Mouse (Mus musculus): ENCODE results near the gene Habp2. TPM values are rescaled to one million over a fixed set of nuclear protein-coding genes. Genes with fewer than 3 reads are reported as not detected.
"Not testable (repeated sequence)": the region's sequence is repeated elsewhere in the genome, so short reads cannot be mapped to it uniquely, and the experiment has no call there.

The Habp2 gene
- polyA plus RNA-seq, 3 experiments from 2014 or later = 0.26 TPM; not detected in 2

GRCm38 (mm10) chr19:56297264-56297663 lies 10.3 kb downstream of the Habp2 start:
- no peak for ATAC-seq

GRCm38 (mm10) chr19:56300835-56301234 lies 13.9 kb downstream of the Habp2 start:
- ATAC-seq = no peak

- ATAC-seq = no peak
These were observed 29.6 kb downstream of the Habp2 start for GRCm38 (mm10) chr19:56316531-56316930.

- ATAC-seq = no peak
These were observed 32.3 kb downstream of the Habp2 start for GRCm38 (mm10) chr19:56319219-56319618.

- no peak for ATAC-seq
These were observed 32.7 kb downstream of the Habp2 start for GRCm38 (mm10) chr19:56319629-56320028.

GRCm38 (mm10) chr19:56320186-56320860 lies 33.4 kb downstream of the Habp2 start:
- ATAC-seq = peak; percentile 93

GRCm38 (mm10) chr19:56321303-56321920 lies 34.5 kb downstream of the Habp2 start:
- ATAC-seq = no peak

- no peak for ATAC-seq
These were observed 38.7 kb downstream of the Habp2 start for GRCm38 (mm10) chr19:56325676-56326075.

- ATAC-seq = no peak
These were observed 39.4 kb downstream of the Habp2 start for GRCm38 (mm10) chr19:56326243-56326855.

- no peak for ATAC-seq
These were observed 49.4 kb downstream of the Habp2 start for GRCm38 (mm10) chr19:56336321-56336720.

- ATAC-seq = no peak
These were observed 49.9 kb downstream of the Habp2 start for GRCm38 (mm10) chr19:56336826-56337225.

- no peak for ATAC-seq
These were observed 55.1 kb downstream of the Habp2 start for GRCm38 (mm10) chr19:56342006-56342405.

- ATAC-seq = no peak
These were observed 57.1 kb downstream of the Habp2 start for GRCm38 (mm10) chr19:56343869-56344563.

GRCm38 (mm10) chr19:56346016-56346415 lies 59.1 kb downstream of the Habp2 start:
- no peak for ATAC-seq

- no peak for ATAC-seq
These were observed 59.8 kb downstream of the Habp2 start for GRCm38 (mm10) chr19:56346750-56347149.

- ATAC-seq = no peak
These were observed 62.4 kb downstream of the Habp2 start for GRCm38 (mm10) chr19:56349295-56349694.

GRCm38 (mm10) chr19:56353689-56354088 lies 66.8 kb downstream of the Habp2 start:
- no peak for ATAC-seq

GRCm38 (mm10) chr19:56355201-56355600 lies 68.3 kb downstream of the Habp2 start:
- ATAC-seq = no peak

GRCm38 (mm10) chr19:56356480-56357373 lies 69.8 kb downstream of the Habp2 start:
- ATAC-seq = no peak

GRCm38 (mm10) chr19:56357374-56357708 lies 70.4 kb downstream of the Habp2 start:
- not testable (repeated sequence) for ATAC-seq

GRCm38 (mm10) chr19:56358890-56359289 lies 72.0 kb downstream of the Habp2 start:
- no peak for ATAC-seq

- no peak for ATAC-seq
These were observed 77.0 kb downstream of the Habp2 start for GRCm38 (mm10) chr19:56363721-56364460.

Data from inflammation-experienced regulatory T-cells, adult 6 months (primary cell).